In genomic region chr6:117379904-117380303, GRCm38 (mm10) we compare ENCODE assay signal across 20 mouse cellular contexts.
DNase-seq lines count a peak whose midpoint lies in the region; ATAC-seq lines count a peak whose summit lies in the region.
"Had no signal": no experiment of that assay in that cellular context is flagged by ENCODE, and none has a peak within 500 bp of the region (broad histone marks: within the 10 kb centered on the region; RNA-seq: fewer than 3 reads in every experiment).

No protein-coding gene starts in this region.

- peak; percentile 91 for DNase-seq in heart, adult 11 months
- no peak for DNase-seq in heart, embryonic 10.5 days (ENCODE audit: low spot score)
- DNase-seq in 3T3-L1 (ENCODE audit: low read depth, low spot score) (peak; percentile 99), MN1 (ENCODE audit: low spot score) (peak; percentile 34)
- DNase-seq in skeletal muscle tissue, adult 2 months (ENCODE audit: low read depth, low spot score): peak; percentile 67
- no peak for DNase-seq in right cerebral cortex, postnatal 36 days (ENCODE audit: low spot score in 2 of 2)
- DNase-seq: adrenal gland, adult 2 months; cerebellum, adult 11 months; kidney, adult 9 months; kidney, postnatal 36 days; thymus, postnatal 4 days had no signal

- ATAC-seq in kidney, embryonic 16.5 days (ENCODE audit: low FRiP score, low TSS enrichment): no peak
- ATAC-seq: forebrain, embryonic 13.5 days; intestine, embryonic 15.5 days had no signal

- no peak overlapping the region for H3K4me3 ChIP-seq in heart, embryonic 10.5 days
- H3K4me3 ChIP-seq in kidney, embryonic 16.5 days (ENCODE audit: low read length): no peak overlapping the region
- H3K4me3 ChIP-seq: forebrain, embryonic 13.5 days; intestine, embryonic 15.5 days; limb, embryonic 15.5 days; liver, embryonic 15.5 days; midbrain, embryonic 10.5 days had no signal

- no peaks in the 10 kb centered on the region for H3K27me3 ChIP-seq in heart, embryonic 10.5 days (ENCODE audit: insufficient read depth, poor library complexity, severe bottlenecking)
- no peaks in the 10 kb centered on the region for H3K27me3 ChIP-seq in kidney, embryonic 16.5 days (ENCODE audit: insufficient read depth, low read length)
- H3K27me3 ChIP-seq: forebrain, embryonic 13.5 days; intestine, embryonic 15.5 days; limb, embryonic 15.5 days; liver, embryonic 15.5 days had no signal

- H3K4me2 ChIP-seq in kidney, embryonic 16.5 days (replicated peaks; ENCODE audit: low read depth, low read length): no peak overlapping the region
- H3K4me2 ChIP-seq: forebrain, embryonic 13.5 days; hindbrain, embryonic 14.5 days; intestine, embryonic 15.5 days; limb, embryonic 15.5 days; liver, embryonic 15.5 days had no signal

- H3K9me3 ChIP-seq in heart, embryonic 10.5 days: no peaks in the 10 kb centered on the region
- H3K9me3 ChIP-seq in kidney, embryonic 16.5 days (ENCODE audit: low read length): peaks cover 4% of the 10 kb centered on the region; the same call in 1 of the 2 replicates
- H3K9me3 ChIP-seq: intestine, embryonic 15.5 days; limb, embryonic 15.5 days had no signal

- no peaks in the 10 kb centered on the region for H3K36me3 ChIP-seq in heart, embryonic 10.5 days
- H3K36me3 ChIP-seq in kidney, embryonic 16.5 days (ENCODE audit: insufficient read depth, low read length): no peaks in the 10 kb centered on the region
- H3K36me3 ChIP-seq: G1E; intestine, embryonic 15.5 days; limb, embryonic 15.5 days; liver, embryonic 15.5 days; midbrain, embryonic 10.5 days had no signal

- WGBS in heart, embryonic 10.5 days: 53% methylated on average over 4 of the region's 4 CpGs
- WGBS in kidney, embryonic 16.5 days: 76% methylated on average over 4 of the region's 4 CpGs

- H3K9ac ChIP-seq in kidney, embryonic 16.5 days (replicated peaks; ENCODE audit: low read length): no peak overlapping the region
- H3K9ac ChIP-seq: forebrain, embryonic 13.5 days; hindbrain, embryonic 14.5 days; intestine, embryonic 15.5 days; limb, embryonic 15.5 days; liver, embryonic 15.5 days had no signal

- no peak overlapping the region for H3K27ac ChIP-seq in heart, embryonic 10.5 days
- H3K27ac ChIP-seq in kidney, embryonic 16.5 days (ENCODE audit: low read length): no peak overlapping the region
- H3K27ac ChIP-seq: forebrain, embryonic 13.5 days; hindbrain, embryonic 14.5 days; intestine, embryonic 15.5 days; limb, embryonic 15.5 days; liver, embryonic 15.5 days; macrophage; midbrain, embryonic 10.5 days had no signal

- peaks cover 8% of the 10 kb centered on the region for H3K4me1 ChIP-seq in heart, embryonic 10.5 days
- no peaks in the 10 kb centered on the region for H3K4me1 ChIP-seq in kidney, embryonic 16.5 days (ENCODE audit: insufficient read depth, low read length)
- H3K4me1 ChIP-seq: forebrain, embryonic 13.5 days; intestine, embryonic 15.5 days; limb, embryonic 15.5 days; liver, embryonic 15.5 days; midbrain, embryonic 10.5 days had no signal

Comparison
In these comparisons a context has a peak if more than half of its experiments do, and no peak if none do; other contexts are left out.
1. DNase-seq: peak in heart, adult 11 months (single experiment), 3T3-L1 (single experiment), MN1 (single experiment) and skeletal muscle tissue, adult 2 months (single experiment); none in heart, embryonic 10.5 days (single experiment) and right cerebral cortex, postnatal 36 days (0 of 2).